Mouse (Mus musculus) midbrain, embryonic 11.5 days (tissue): ENCODE data around the gene Fam129c. TPM values are rescaled to one million over a fixed set of nuclear protein-coding genes. Genes with fewer than 3 reads are reported as not detected.

Experiments used
- ATAC-seq: fragments of 200-750 bp; cut with Nextera tagmentation; 2 replicates; pipeline ENCODE4 v1.8.0; 2017; ENCODE audit warnings: moderate TSS enrichment, moderate library complexity; ENCODE audit not compliant: low FRiP score
- DNase-seq: peaks from one replicate; pipeline ENCODE4 v3.0.0; 2015; ENCODE audit warnings: low spot score; ENCODE audit errors: missing footprints
- H3K27ac ChIP-seq: fragments of 300-500 bp; sonication (generic); 2 replicates; pipeline ENCODE4 v1.5.1; 2014; ENCODE audit warnings: low read depth, low read length
- H3K27me3 ChIP-seq: fragments of 300-500 bp; sonication (generic); 2 replicates; pipeline ENCODE4 v1.6.1; 2014; ENCODE audit warnings: mild to moderate bottlenecking, low read length, moderate library complexity, mixed read lengths; ENCODE audit not compliant: control insufficient read depth, insufficient read depth
- H3K36me3 ChIP-seq: fragments of 300-500 bp; sonication (generic); 2 replicates; pipeline ENCODE4 v1.6.1; 2014; ENCODE audit warnings: mild to moderate bottlenecking, low read length, moderate library complexity, mixed read lengths; ENCODE audit not compliant: control insufficient read depth, insufficient read depth
- H3K4me1 ChIP-seq: fragments of 300-500 bp; sonication (generic); 2 replicates; pipeline ENCODE4 v1.6.1; 2014; ENCODE audit warnings: low read length; ENCODE audit not compliant: control insufficient read depth, insufficient read depth
- H3K4me2 ChIP-seq: fragments of 300-500 bp; sonication (generic); 2 replicates; pipeline ENCODE4 v1.6.1; 2014; ENCODE audit warnings: mild to moderate bottlenecking, moderate library complexity
- H3K4me3 ChIP-seq: fragments of 300-500 bp; sonication (generic); 2 replicates; pipeline ENCODE4 v1.5.1; 2014; ENCODE audit warnings: low read depth, low read length
- H3K9ac ChIP-seq: fragments of 300-500 bp; sonication (generic); 2 replicates; pipeline ENCODE4 v1.6.1; 2014; ENCODE audit warnings: low read length
- H3K9me3 ChIP-seq: fragments of 300-500 bp; sonication (generic); 2 replicates; pipeline ENCODE4 v1.6.1; 2016; ENCODE audit warnings: low read length; ENCODE audit not compliant: control insufficient read depth
- WGBS: fragments of 180-500 bp; shearing (Covaris S2); extraction: QIAGEN DNeasy Blood & Tissue Kit; methylation state at CpG from one replicate; pipeline ENCODE4 v1.1.7; 2014; 5-methylcytosine and 5-hydroxymethylcytosine counted together
- polyA plus RNA-seq: library from polyadenylated mRNA; unstranded; fragments of >200 nt; fragmentation: Nextera tagmentation; extraction: Ambion mirVana; gene quantifications from 2 replicates; pipeline ENCODE4 v1.2.1, GENCODE M21; 2014

The Fam129c gene
- polyA plus RNA-seq, 1 experiment from 2014 or later, result 3.6 TPM

DNA sequence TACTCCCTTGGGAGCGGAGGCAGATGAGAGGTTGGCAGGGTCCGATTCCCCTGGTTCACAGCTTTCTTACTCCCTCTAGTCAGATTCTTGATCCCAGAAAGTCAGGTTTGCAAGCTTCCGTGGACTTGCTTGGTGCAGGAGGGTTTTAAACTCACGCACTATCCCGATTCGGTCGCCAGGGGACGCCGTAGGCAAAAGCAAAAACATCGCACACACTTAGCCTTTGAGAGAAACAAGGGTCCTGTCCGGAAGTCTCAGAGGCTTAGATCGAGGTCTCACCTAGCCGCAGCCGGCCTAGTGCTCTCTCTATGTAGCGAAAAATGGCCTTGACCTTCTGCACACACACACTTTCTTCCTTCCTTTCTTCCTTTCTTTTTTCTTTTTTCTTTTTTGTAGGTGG is 36.0 kb upstream of the Fam129c start:
- ATAC-seq (0 out of 2 replicates have a peak, but pooled peaks have one; percentile 20), DNase-seq (peak; percentile 97)
- no peaks in the 10 kb centered on the region for H3K4me1 ChIP-seq
- H3K4me3 ChIP-seq, result no peak overlapping the region
- no peak overlapping the region for H3K27ac ChIP-seq
- peaks cover 65% of the 10 kb centered on the region for H3K27me3 ChIP-seq
- WGBS, result 4% methylated on average over 15 of the region's 15 CpGs
- no peaks in the 10 kb centered on the region for H3K36me3 ChIP-seq
- H3K4me2 ChIP-seq, result no peak overlapping the region
- no peak overlapping the region for H3K9ac ChIP-seq
- H3K9me3 ChIP-seq, result peaks cover 5% of the 10 kb centered on the region

DNA sequence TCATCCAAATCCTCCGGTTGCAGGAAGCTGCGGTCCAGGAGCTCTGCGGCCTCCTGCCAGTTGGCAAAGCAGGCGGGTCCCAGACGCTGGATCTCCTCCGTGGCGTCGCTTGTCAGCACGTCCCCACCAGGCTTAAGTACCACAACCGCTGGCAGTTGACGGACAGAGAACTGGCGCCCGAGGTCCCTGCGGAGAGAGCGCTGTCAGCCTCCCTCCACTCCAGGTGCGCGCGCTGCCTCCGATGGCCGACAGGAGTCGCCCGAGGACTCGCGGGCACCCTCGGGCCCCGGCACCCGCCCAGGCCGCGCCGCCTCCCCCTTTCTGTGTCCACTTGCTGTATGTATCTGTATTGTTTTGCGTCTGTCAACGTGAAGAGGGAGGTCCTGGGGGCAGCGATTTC is 34.7 kb upstream of the Fam129c start:
- Histone ChIP-seq H3K27me3 (peaks cover 53% of the 10 kb centered on the region), H3K9ac (no peak overlapping the region), H3K27ac (no peak overlapping the region), H3K4me2 (peak overlapping the region; percentile 34), H3K4me1 (no peaks in the 10 kb centered on the region), H3K9me3 (peaks cover 5% of the 10 kb centered on the region), H3K36me3 (no peaks in the 10 kb centered on the region), H3K4me3 (no peak overlapping the region)
- DNase-seq (peak; percentile 95), ATAC-seq (peak; percentile 59)
- under 1% methylated on average over 33 of the region's 33 CpGs for WGBS

DNA sequence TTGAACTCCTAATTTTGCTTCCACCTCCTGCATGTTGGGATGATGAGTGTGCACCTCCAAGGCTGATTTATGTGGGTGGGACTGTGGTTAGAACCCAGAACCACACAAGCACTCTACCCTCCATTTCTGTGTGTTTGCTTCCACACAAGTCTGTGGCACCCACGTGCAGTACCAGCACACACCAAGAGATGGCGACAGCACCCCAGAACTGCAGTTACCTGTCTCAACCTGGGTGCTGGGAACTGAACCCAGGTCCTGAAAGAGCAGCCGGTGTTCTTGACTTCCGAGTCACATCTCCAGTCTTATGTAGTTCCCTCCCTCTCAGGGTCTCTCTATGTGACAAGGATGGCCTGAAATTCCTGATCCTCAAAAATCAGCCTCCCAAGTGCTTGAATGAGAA is 33.5 kb upstream of the Fam129c start:
- no peak overlapping the region for H3K4me2 ChIP-seq
- H3K36me3 ChIP-seq, result no peaks in the 10 kb centered on the region
- no peak for ATAC-seq
- H3K27ac ChIP-seq, result no peak overlapping the region
- H3K9ac ChIP-seq, result no peak overlapping the region
- no peak overlapping the region for H3K4me3 ChIP-seq
- peaks cover 43% of the 10 kb centered on the region for H3K27me3 ChIP-seq
- peak; percentile 84 for DNase-seq
- H3K9me3 ChIP-seq, result peaks cover 5% of the 10 kb centered on the region
- WGBS, result 90% methylated on average over 4 of the region's 4 CpGs
- no peaks in the 10 kb centered on the region for H3K4me1 ChIP-seq

GRCm38 (mm10) chr8:71566501-71566900 is 30.9 kb upstream of the Fam129c start, which contains the start of gene Nxnl1:
TSS of gene Nxnl1 (minus strand) at chr8:71566601.
- no peaks in the 10 kb centered on the region for H3K36me3 ChIP-seq
- no peak within 1 kb of the TSS for H3K9ac ChIP-seq
- peaks cover 5% of the 10 kb centered on the region for H3K9me3 ChIP-seq
- peaks cover 6% of the 10 kb centered on the region for H3K4me1 ChIP-seq
- no peak for ATAC-seq
- no peak within 1 kb of the TSS for H3K4me3 ChIP-seq
- 45% methylated on average over 3 of the region's 3 CpGs for WGBS
- peaks cover 21% of the 10 kb centered on the region for H3K27me3 ChIP-seq
- no peak within 1 kb of the TSS for H3K4me2 ChIP-seq
- no peak for DNase-seq
- H3K27ac ChIP-seq, result no peak within 1 kb of the TSS

GRCm38 (mm10) chr8:71567587-71567986 is 29.9 kb upstream of the Fam129c start:
- WGBS, result 74% methylated on average over 7 of the region's 7 CpGs
- Histone ChIP-seq H3K4me1 (peaks cover 6% of the 10 kb centered on the region), H3K27me3 (peaks cover 10% of the 10 kb centered on the region), H3K9ac (no peak overlapping the region), H3K27ac (no peak overlapping the region), H3K4me3 (no peak overlapping the region), H3K4me2 (no peak overlapping the region), H3K9me3 (peaks cover 5% of the 10 kb centered on the region), H3K36me3 (no peaks in the 10 kb centered on the region)
- ATAC-seq, result no peak
- DNase-seq, result no peak

GRCm38 (mm10) chr8:71568387-71568937 is 29.0 kb upstream of the Fam129c start, which contains the start of gene Slc27a1:
TSS of gene Slc27a1 (plus strand) at chr8:71568882.
- Histone ChIP-seq H3K36me3 (no peaks in the 10 kb centered on the region), H3K27me3 (0 out of 2 replicates have a peak, but pooled peaks cover 3% of the 10 kb centered on the region), H3K9ac (peak within 1 kb of the TSS; percentile 29), H3K4me2 (peak within 1 kb of the TSS; percentile 90), H3K27ac (no peak within 1 kb of the TSS), H3K4me3 (peak within 1 kb of the TSS; percentile 45), H3K9me3 (peaks cover 5% of the 10 kb centered on the region), H3K4me1 (peaks cover 6% of the 10 kb centered on the region)
- 12% methylated on average over 13 of the region's 13 CpGs for WGBS
- DNase-seq (peak; percentile 86), ATAC-seq (no peak)

DNA sequence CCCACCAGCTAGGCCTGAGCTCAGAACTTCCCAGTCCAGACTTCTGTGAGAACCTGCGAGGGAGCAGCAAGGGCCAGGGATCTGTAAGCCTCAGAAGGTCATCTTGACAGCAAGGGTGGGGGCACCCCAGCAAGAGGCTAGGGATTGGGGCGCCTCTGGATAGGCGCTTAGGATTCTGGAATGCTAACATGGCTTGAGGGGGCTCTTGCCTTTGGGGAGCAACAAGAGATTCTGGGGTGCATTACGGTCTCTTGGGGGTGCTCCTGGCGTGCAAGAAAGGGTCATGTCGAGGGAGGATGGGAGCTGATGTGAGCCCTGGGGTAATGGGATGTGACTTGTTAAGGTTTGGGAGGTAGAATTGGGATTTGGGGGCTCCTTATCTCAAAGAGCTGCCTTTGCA is 28.5 kb upstream of the Fam129c start:
- Histone ChIP-seq H3K4me1 (peaks cover 6% of the 10 kb centered on the region), H3K27me3 (0 out of 2 replicates have a peak, but pooled peaks cover 3% of the 10 kb centered on the region), H3K9me3 (peaks cover 5% of the 10 kb centered on the region), H3K4me3 (peak overlapping the region; percentile 45), H3K9ac (no peak overlapping the region), H3K4me2 (peak overlapping the region; percentile 90), H3K36me3 (no peaks in the 10 kb centered on the region), H3K27ac (no peak overlapping the region)
- 10% methylated on average over 6 of the region's 6 CpGs for WGBS
- ATAC-seq (no peak), DNase-seq (no peak)

GRCm38 (mm10) chr8:71569366-71570290 is 27.8 kb upstream of the Fam129c start:
- H3K9ac ChIP-seq, result peak overlapping the region; percentile 29
- H3K4me3 ChIP-seq, result peak overlapping the region; percentile 45
- H3K36me3 ChIP-seq, result no peaks in the 10 kb centered on the region
- DNase-seq (peak; percentile 97), ATAC-seq (peak; percentile 85)
- H3K27me3 ChIP-seq, result 0 out of 2 replicates have a peak, but pooled peaks cover 3% of the 10 kb centered on the region
- no peaks in the 10 kb centered on the region for H3K9me3 ChIP-seq
- H3K4me2 ChIP-seq, result peak overlapping the region; percentile 90
- 0 out of 2 replicates have a peak overlapping the region, but pooled peaks have one; percentile 4 for H3K27ac ChIP-seq
- H3K4me1 ChIP-seq, result peaks cover 6% of the 10 kb centered on the region
- under 1% methylated on average over 51 of the region's 51 CpGs for WGBS
